Mouse (Mus musculus): ENCODE data around the gene Vmn1r1. TPM values are rescaled to one million over a fixed set of nuclear protein-coding genes. Genes with fewer than 3 reads are reported as not detected.

Gene Vmn1r1
- polyA plus RNA-seq, 1 experiment: not detected

- DNase-seq: no peak
Observed at GRCm38 (mm10) chr1:182105023-182105422, 59.3 kb downstream of the Vmn1r1 start.

More at GRCm38 (mm10) chr1:182105023-182105422, 59.3 kb downstream of the Vmn1r1 start:
- 66% methylated on average over 3 of the region's 3 CpGs for WGBS
- Histone ChIP-seq H3K4me3 (replicated peaks; ENCODE audit: extremely low read depth, low read depth, low read length) (no peak overlapping the region), H3K4me1 (ENCODE audit: control insufficient read depth, insufficient read depth, low read length) (no peaks in the 10 kb centered on the region)
- no peak for TF ChIP-seq POLR2A (IDR thresholded peaks at IDR 0.05; ENCODE audit: borderline replicate concordance, extremely low read depth, low read depth, low read length)
- no peak for TF ChIP-seq CTCF (IDR thresholded peaks at IDR 0.05; ENCODE audit: insufficient read depth, low read length)

Other genes with a start within 250 kb of the Vmn1r1 start
- 9.8 and 11.1 TPM in 2 replicates for gene Enah, start 144.5 kb downstream of the Vmn1r1 start, polyA plus RNA-seq (2012; rRNA removed)
- 26.8 and 33.9 TPM in 2 replicates for gene Srp9, start 39.7 kb downstream of the Vmn1r1 start, polyA plus RNA-seq (2012; rRNA removed)
- 67.2 and 114 TPM in 2 replicates for gene Degs1, start 118.3 kb upstream of the Vmn1r1 start, polyA plus RNA-seq (2012; rRNA removed)
- 9.0 and 11.2 TPM in 2 replicates for gene Fbxo28, start 177.1 kb upstream of the Vmn1r1 start, polyA plus RNA-seq (2012; rRNA removed)
- gene Trp53bp2, start 244.7 kb upstream of the Vmn1r1 start, polyA plus RNA-seq (2012; rRNA removed): 43.0 and 65.1 TPM in 2 replicates